Mouse (Mus musculus): ENCODE data around the gene Rora. TPM values are rescaled to one million over a fixed set of nuclear protein-coding genes. Genes with fewer than 3 reads are reported as not detected.

Gene Rora
- polyA plus RNA-seq, 1 experiment from 2014 or later = 7.5 TPM

DNA sequence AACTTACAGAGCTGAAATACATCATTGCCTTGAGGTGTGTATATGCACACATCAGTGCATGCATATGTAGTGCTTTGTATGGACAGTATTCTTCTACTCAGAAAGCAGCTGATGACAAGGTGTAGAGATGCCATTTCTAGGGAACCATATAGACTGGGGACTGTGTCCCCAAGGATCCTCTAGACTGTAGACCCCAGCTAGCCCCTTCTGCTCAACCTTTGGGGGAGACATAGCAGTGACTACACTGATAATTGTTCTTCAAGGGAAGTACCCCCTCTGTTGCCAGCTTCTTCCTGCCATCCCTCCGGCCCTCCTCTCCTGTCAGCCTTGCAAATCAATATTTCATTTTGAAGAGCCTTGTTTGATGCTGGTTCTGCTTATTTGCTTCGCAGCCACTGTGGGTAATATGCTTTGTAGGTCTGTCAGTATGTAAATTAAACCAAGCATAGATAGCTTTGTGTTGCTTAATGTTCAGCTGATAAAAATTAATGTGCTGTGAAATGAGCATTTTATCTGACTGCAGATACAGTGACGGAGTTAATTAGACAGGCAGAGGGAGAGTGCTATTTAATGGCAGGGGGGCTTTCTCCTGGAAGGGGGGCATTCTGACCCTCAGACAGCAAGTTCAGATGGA is 430.6 kb downstream of the Rora start:
- no peaks in the 10 kb centered on the region for H3K27me3 ChIP-seq (ENCODE audit: control insufficient read depth, insufficient read depth, low read length)
- no peaks in the 10 kb centered on the region for H3K9me3 ChIP-seq (ENCODE audit: control insufficient read depth, low read length)
- ATAC-seq (ENCODE audit: low FRiP score, low TSS enrichment) = no peak
- WGBS = 76% methylated on average over 3 of the region's 3 CpGs
- no peak for TF ChIP-seq EP300 (optimal IDR thresholded peaks at IDR 0.05)
- no peak for TF ChIP-seq CTCF (IDR thresholded peaks at IDR 0.05; ENCODE audit: low read depth)
- H3K4me1 ChIP-seq (replicated peaks; ENCODE audit: control insufficient read depth, insufficient read depth) = no peaks in the 10 kb centered on the region
- no peaks in the 10 kb centered on the region for H3K36me3 ChIP-seq (ENCODE audit: control insufficient read depth, insufficient read depth, low read length)
- H3K27ac ChIP-seq (replicated peaks) = no peak overlapping the region
- H3K9ac ChIP-seq (ENCODE audit: low read length) = no peak overlapping the region
- no peak for DNase-seq (ENCODE audit: low spot score)
- H3K4me2 ChIP-seq (replicated peaks; ENCODE audit: low read depth) = no peak overlapping the region
- H3K4me3 ChIP-seq (ENCODE audit: low read depth, low read length) = no peak overlapping the region

DNA sequence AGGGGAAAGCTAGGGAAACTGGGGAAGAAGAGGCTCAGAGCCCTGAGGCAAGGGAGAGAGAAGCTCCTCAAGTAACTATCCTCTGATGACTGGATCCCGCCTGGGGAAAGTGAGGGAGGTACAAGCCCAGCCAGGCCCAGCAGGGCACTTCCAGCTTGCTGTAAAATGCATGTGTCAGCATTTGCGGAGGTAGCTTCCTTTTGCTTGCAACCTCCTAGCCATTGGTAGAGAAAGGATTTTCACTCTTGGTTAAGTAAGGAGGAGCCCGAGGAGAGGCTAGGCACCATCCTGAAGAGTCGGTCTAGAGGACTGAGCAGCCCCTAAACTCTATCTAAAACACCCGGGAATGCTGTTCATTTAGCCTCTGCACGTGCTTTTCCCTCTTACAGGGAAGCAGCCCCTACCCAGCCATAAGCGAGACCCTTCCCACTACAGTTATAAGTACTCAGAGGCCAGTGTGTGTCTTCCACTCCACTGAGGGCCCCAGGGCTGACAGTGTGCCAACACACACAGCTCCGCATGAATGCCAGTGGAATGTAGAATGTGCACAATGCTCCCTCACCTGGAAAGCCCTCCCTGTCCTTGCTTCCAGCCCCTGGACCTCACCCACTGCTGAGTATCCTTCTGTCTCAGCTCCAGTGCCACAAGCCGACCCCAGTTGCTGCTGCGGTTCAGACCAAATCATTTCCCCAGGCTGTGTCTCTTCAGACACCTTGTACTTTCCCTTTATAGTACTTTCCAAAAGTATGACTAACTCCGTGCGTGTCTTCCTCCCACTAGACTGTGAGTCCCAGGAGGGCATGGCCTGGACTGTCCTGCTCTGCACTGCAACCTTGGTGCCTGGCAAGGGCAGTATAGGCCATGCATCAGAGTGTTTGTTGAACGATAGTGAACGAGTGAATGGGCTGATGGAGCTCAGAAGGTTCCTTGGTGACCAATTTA is 431.4 kb downstream of the Rora start:
- TF ChIP-seq EP300 (optimal IDR thresholded peaks at IDR 0.05) (no peak), CTCF (IDR thresholded peaks at IDR 0.05; ENCODE audit: low read depth) (no peak)
- no peaks in the 10 kb centered on the region for H3K4me1 ChIP-seq (replicated peaks; ENCODE audit: control insufficient read depth, insufficient read depth)
- H3K27me3 ChIP-seq (ENCODE audit: control insufficient read depth, insufficient read depth, low read length) = no peaks in the 10 kb centered on the region
- H3K36me3 ChIP-seq (ENCODE audit: control insufficient read depth, insufficient read depth, low read length) = no peaks in the 10 kb centered on the region
- WGBS = 59% methylated on average over 14 of the region's 14 CpGs
- no peak overlapping the region for H3K27ac ChIP-seq (replicated peaks)
- DNase-seq (ENCODE audit: low spot score) = peak; percentile 18
- no peak overlapping the region for H3K4me3 ChIP-seq (ENCODE audit: low read depth, low read length)
- H3K9me3 ChIP-seq (ENCODE audit: control insufficient read depth, low read length) = no peaks in the 10 kb centered on the region
- H3K9ac ChIP-seq (ENCODE audit: low read length) = no peak overlapping the region
- H3K4me2 ChIP-seq (replicated peaks; ENCODE audit: low read depth) = no peak overlapping the region
- ATAC-seq (ENCODE audit: low FRiP score, low TSS enrichment) = no peak

GRCm38 (mm10) chr9:69086844-69087243 is 433.3 kb downstream of the Rora start:
- no peak for TF ChIP-seq CTCF (IDR thresholded peaks at IDR 0.05; ENCODE audit: low read depth)
- no peak for TF ChIP-seq EP300 (optimal IDR thresholded peaks at IDR 0.05)
- Histone ChIP-seq H3K9me3 (ENCODE audit: control insufficient read depth, low read length) (no peaks in the 10 kb centered on the region), H3K4me1 (replicated peaks; ENCODE audit: control insufficient read depth, insufficient read depth) (no peaks in the 10 kb centered on the region), H3K4me2 (replicated peaks; ENCODE audit: low read depth) (no peak overlapping the region), H3K9ac (ENCODE audit: low read length) (no peak overlapping the region), H3K27me3 (ENCODE audit: control insufficient read depth, insufficient read depth, low read length) (no peaks in the 10 kb centered on the region), H3K36me3 (ENCODE audit: control insufficient read depth, insufficient read depth, low read length) (no peaks in the 10 kb centered on the region), H3K27ac (replicated peaks) (no peak overlapping the region), H3K4me3 (ENCODE audit: low read depth, low read length) (no peak overlapping the region)
- no peak for ATAC-seq (ENCODE audit: low FRiP score, low TSS enrichment)
- WGBS = 84% methylated on average over 4 of the region's 4 CpGs
- no peak for DNase-seq (ENCODE audit: low spot score)

DNA sequence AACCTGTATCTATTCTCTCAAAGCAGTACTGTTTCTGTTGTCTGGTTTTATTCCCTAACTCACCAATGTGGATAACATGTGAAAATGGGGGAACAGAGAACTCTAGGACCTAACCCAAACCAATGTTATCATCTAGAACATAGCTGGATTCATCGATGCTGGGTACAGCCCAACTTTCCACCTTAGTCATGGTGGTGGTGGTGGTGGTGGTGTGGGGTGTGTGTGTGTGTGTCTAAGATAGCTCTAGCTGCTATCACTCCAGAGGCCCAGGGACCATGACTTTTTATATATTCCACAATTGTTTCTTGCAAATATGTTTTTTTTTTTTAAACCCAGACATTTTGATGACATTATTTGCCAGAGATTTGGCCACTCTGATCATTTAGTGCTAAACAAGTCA is 433.7 kb downstream of the Rora start:
- Histone ChIP-seq H3K9ac (ENCODE audit: low read length) (no peak overlapping the region), H3K4me3 (ENCODE audit: low read depth, low read length) (no peak overlapping the region), H3K9me3 (ENCODE audit: control insufficient read depth, low read length) (no peaks in the 10 kb centered on the region), H3K4me1 (replicated peaks; ENCODE audit: control insufficient read depth, insufficient read depth) (no peaks in the 10 kb centered on the region), H3K36me3 (ENCODE audit: control insufficient read depth, insufficient read depth, low read length) (no peaks in the 10 kb centered on the region), H3K27ac (replicated peaks) (no peak overlapping the region), H3K27me3 (ENCODE audit: control insufficient read depth, insufficient read depth, low read length) (no peaks in the 10 kb centered on the region), H3K4me2 (replicated peaks; ENCODE audit: low read depth) (no peak overlapping the region)
- 88% methylated on average over 1 of the region's 1 CpGs for WGBS
- DNase-seq (ENCODE audit: low spot score) (no peak), ATAC-seq (ENCODE audit: low FRiP score, low TSS enrichment) (no peak)
- TF ChIP-seq CTCF (IDR thresholded peaks at IDR 0.05; ENCODE audit: low read depth) (no peak), EP300 (optimal IDR thresholded peaks at IDR 0.05) (no peak)

- no peak overlapping the region for H3K27ac ChIP-seq (replicated peaks)
- whole genome bisulfite sequencing = 82% methylated on average over 5 of the region's 5 CpGs
- DNase-seq (ENCODE audit: low spot score) (no peak), ATAC-seq (ENCODE audit: low FRiP score, low TSS enrichment) (no peak)
- H3K4me3 ChIP-seq (ENCODE audit: low read depth, low read length) = no peak overlapping the region
- no peaks in the 10 kb centered on the region for H3K4me1 ChIP-seq (replicated peaks; ENCODE audit: control insufficient read depth, insufficient read depth)
- no peak overlapping the region for H3K4me2 ChIP-seq (replicated peaks; ENCODE audit: low read depth)
- H3K36me3 ChIP-seq (ENCODE audit: control insufficient read depth, insufficient read depth, low read length) = no peaks in the 10 kb centered on the region
- TF ChIP-seq EP300 (optimal IDR thresholded peaks at IDR 0.05) (no peak), CTCF (IDR thresholded peaks at IDR 0.05; ENCODE audit: low read depth) (no peak)
- H3K9me3 ChIP-seq (ENCODE audit: control insufficient read depth, low read length) = no peaks in the 10 kb centered on the region
- H3K27me3 ChIP-seq (ENCODE audit: control insufficient read depth, insufficient read depth, low read length) = no peaks in the 10 kb centered on the region
- H3K9ac ChIP-seq (ENCODE audit: low read length) = no peak overlapping the region
These were observed 437.2 kb downstream of the Rora start for GRCm38 (mm10) chr9:69090749-69091270.

All from stomach, postnatal 0 days (tissue).